Mouse (Mus musculus) thymus, postnatal 36 days (tissue): ENCODE results near the gene Gm3285.
A peak's percentile ranks its signal among the peaks of the same experiment; 100 is the strongest.

Source experiments
- DNase-seq, 2 experiments: peaks; one replicate each; pipeline ENCODE4 v3.0.0; 2022; ENCODE audit warnings: mixed read lengths in 2 of 2

Gene Gm3285

DNA sequence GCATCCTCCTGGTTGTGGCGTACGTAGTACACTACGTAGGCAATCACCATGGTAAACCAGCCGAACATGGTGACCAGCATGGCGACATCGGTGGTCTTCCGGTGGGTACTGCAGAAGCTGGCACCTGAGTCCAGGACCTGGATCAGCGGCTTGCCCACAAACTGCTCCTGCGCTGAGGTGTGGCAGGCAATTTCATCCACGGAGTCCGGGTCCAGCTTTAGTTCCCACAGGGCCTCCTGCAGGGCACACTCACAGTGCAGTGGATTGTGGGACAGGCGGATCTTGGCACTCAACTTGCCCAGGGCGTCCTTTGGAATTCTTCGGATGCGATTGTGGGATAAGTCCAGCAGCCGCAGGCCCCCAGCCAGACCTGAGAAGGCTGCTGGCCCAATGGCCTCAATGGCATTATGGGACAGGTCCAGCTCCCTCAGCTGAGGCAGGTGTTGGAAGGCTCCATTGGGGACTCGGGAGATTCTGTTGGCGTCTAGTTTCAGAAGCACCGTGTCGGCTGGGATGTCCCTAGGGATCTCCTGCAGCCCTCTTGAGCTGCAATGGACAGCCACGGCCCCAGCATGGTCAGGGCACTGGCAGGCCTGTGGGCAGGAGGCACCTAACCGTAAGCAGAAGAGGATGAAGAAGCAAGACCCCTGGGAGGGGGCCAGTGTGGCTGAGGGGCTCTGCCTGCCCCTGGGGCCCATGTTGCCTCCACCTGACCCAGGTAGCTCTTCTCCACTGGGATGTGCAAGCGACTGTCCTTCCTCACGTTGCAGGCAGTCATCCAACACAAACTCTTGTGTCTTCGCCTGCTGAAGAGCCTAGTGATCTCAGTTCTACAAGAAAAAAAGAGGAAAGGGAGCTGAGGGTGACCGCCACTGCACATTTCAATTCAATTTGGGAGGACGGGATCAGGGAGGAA, 39.4 kb downstream of the Gm3285 start:
- no peak for DNase-seq

DNA sequence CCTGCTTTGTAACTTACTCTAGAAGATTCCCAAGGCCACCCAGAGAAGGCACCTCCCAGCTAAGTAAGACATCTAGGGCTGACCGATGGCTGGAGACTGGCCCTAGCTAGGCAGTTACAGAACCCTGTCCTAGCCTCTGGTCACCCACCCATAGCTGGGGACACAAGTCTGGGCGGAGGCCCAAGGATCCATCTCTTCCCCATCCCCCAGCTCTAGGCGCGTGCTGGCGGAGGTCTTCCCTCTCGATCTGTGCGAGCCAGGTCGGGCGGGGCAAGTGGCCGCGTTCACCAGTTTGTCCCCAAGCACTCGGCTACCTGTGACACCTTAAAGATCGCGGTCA, 40.1 kb downstream of the Gm3285 start:
- no peak for DNase-seq

DNA sequence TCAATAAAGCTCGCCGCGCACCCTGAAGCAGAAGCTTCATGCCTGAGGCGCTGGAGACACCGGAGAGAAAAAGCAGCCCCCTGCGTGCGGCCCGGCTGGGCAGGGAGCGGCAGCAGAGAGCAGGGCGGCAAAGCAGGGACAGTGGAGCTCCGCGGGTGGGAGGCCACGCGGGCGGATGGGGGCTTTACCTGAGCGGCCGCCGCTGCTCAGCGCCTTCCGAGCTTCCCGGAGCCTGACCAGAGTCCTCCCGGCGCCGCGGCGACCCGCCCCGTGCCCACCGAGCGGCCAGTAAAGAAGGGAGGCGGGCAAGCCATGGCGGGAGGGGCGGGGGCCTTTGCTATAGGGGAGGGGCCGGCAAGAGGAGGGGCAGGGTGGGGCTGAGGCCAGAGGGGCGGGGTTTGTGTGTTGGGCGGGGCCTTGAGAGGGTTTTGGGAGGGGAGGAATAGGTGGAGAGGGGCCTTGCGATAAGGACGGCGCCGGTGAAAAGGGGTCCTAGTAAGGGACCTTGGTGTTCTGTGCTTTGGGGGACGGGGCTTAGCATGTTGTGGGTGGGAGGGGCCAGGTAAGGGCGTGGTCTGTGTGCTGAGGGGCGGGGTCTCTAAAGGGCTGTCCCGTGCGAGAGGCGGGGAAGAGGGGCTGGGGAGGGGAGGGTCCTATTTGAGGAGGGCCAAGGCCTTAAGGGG, 40.6 kb downstream of the Gm3285 start, which contains the start of gene Lrrc3:
Gene Lrrc3, minus strand, starts transcription at position 326 of the 683 bp plus-strand sequence.
- DNase-seq, result peak; percentile 33 to 39

DNA sequence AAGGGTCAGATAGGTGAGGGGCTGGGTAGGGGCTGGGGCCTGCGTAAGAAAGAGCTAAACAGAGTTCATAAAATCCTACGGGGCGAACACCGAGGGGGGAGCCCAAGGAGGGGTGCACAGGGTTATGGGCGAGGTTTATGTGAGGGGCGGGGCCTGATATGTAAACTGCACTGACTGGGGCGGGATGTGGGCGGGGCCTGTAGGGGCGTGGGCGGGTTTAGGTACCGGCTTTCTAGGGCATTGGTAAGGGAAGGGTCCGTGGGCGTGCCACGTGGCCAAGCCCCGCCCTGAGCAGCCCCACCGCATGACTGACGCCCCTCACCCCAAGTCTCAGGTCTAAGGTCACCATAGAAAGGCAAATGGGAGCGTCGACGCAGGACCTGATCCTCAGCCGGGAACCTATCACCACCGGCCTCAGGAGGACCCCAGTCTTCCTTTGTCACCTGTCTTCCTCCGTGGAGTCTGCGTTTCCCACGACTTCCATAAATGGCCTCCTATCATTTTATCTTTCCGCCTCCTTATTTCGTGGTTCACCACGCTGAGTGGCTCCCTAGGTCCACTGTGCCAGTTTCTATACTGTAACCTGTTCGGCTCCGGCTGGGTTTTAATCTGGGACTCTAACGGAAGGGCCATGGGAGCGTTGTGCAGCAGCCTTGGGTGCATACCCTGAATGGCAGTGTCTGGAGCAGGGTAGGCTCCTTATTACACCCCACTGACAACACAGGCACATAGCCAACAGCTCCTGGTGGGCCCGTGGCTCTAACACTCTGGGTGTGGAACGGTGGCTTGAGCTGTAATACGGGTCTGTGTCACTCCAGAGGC, 41.3 kb downstream of the Gm3285 start:
- DNase-seq, result peak; percentile 16 to 29
